Mouse (Mus musculus) cortical plate, adult 2 months (tissue): ENCODE measurements around the gene Snrk. TPM values are rescaled to one million over a fixed set of nuclear protein-coding genes. Genes with fewer than 3 reads are reported as not detected.
A peak's percentile ranks its signal among the peaks of the same experiment; 100 is the strongest.

ENCODE experiments used
- H3K27ac ChIP-seq: fragments of 200-500 bp; 2 replicates; pipeline ENCODE4 v1.5.1; 2012; ENCODE audit warnings: low read length, control low read depth, inconsistent platforms; ENCODE audit not compliant: insufficient read depth
- H3K4me1 ChIP-seq: fragments of 200-500 bp; 2 replicates; pipeline ENCODE4 v1.6.1; 2011; ENCODE audit warnings: low read length; ENCODE audit not compliant: control insufficient read depth, insufficient read depth
- H3K4me3 ChIP-seq: fragments of 200-500 bp; 2 replicates; pipeline ENCODE4 v1.5.1; 2011; ENCODE audit warnings: mild to moderate bottlenecking, low read length, control low read depth; ENCODE audit not compliant: insufficient read depth
- CTCF ChIP-seq: fragments of 200-500 bp; IDR thresholded peaks from 2 replicates; pipeline ENCODE4 v1.5.1; 2011; ENCODE audit warnings: mild to moderate bottlenecking, control low read depth, low read length; ENCODE audit not compliant: insufficient read depth; ENCODE audit errors: extremely low read depth
- POLR2A ChIP-seq: fragments of 200-500 bp; IDR thresholded peaks from 2 replicates; pipeline ENCODE4 v1.6.1; 2011; ENCODE audit warnings: mild to moderate bottlenecking, low read length, control low read depth; ENCODE audit not compliant: insufficient read depth; ENCODE audit errors: extremely low read depth
- polyA plus RNA-seq: library from polyadenylated mRNA; depleted of rRNA; stranded (reverse); fragments of >200 nt; gene quantifications from 2 replicates; pipeline ENCODE4 v1.2.3, GENCODE M21; 2012

Gene Snrk
- polyA plus RNA-seq, 1 experiment: 78.6 TPM

DNA sequence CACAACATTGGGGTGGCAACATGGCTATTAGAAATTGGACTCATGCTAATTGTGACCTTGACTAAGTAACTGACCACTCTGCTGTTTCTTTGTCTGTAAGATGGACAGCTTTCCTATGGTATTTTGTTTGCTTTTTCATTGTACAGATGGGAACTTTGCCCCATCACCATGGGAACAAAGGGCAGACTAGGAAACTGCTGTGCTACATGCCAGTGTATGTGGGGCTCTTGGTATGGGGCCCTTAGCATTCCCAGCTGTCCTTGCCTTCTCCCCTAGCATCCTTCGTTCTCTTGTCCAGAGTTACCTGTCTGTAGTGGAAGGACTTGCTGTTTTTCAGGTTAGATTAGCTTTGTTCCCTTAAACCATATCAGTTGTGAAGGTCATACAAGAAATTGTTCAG, 20.9 kb downstream of the Snrk start:
- Histone ChIP-seq H3K4me1 (peaks cover 8% of the 10 kb centered on the region; the same call in 1 of the 2 replicates), H3K27ac (no peak overlapping the region), H3K4me3 (no peak overlapping the region)
- TF ChIP-seq CTCF: no peak
- no peak for TF ChIP-seq POLR2A

DNA sequence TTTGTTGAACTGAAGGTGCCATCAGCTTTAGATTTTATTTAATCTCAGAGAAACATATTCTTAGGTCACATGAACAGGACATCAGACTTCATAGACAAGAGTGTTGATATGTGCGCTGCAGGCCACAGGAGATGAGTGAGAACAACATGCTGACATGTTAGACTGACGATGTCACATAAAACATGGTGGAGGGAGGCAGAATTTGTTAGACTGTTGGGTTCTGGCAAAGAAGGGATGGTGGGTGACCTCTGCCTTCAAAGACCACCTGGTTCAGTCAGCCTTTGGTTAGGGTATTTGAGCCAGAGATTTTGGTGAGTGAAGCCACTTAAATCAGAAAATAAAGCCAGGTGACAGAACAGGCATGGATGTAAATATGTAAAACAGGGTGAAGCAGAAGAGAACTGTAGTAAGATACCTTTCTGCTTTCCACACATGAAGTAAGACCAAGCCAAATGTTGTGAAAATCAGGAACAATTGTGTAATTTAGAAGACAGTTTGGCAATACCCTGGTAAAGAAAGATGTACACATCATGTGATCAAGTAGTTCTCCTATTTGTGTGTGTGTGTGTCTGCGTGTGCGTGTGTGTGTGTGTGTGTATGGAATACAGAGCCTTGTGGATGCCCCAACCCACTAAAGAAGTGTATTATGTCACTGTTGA, 21.4 kb downstream of the Snrk start:
- Histone ChIP-seq H3K4me1 (peaks cover 8% of the 10 kb centered on the region; the same call in 1 of the 2 replicates), H3K27ac (no peak overlapping the region), H3K4me3 (no peak overlapping the region)
- TF ChIP-seq CTCF: no peak
- TF ChIP-seq POLR2A: no peak

DNA sequence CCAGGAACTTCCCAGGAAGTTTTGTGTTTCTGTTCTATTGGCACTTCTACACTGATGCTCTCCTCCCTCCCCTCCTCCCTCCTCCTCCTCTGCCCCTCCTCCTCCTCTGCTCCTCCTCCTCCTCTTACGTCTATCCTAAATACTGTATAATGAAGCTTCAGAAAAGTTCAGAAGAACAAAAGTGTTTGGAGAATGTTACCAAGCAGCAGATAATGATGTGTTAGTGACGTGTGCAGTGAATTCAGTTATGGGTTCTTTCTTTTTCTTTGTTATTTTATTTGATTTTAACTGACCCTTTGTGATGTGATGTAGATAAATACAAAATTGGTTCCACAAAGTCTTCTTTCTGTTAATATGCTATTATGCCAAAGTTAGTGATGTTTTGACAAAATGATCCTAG, 22.2 kb downstream of the Snrk start:
- Histone ChIP-seq H3K27ac (no peak overlapping the region), H3K4me3 (no peak overlapping the region), H3K4me1 (peaks cover 8% of the 10 kb centered on the region; the same call in 1 of the 2 replicates)
- TF ChIP-seq POLR2A (no peak), CTCF (no peak)

DNA sequence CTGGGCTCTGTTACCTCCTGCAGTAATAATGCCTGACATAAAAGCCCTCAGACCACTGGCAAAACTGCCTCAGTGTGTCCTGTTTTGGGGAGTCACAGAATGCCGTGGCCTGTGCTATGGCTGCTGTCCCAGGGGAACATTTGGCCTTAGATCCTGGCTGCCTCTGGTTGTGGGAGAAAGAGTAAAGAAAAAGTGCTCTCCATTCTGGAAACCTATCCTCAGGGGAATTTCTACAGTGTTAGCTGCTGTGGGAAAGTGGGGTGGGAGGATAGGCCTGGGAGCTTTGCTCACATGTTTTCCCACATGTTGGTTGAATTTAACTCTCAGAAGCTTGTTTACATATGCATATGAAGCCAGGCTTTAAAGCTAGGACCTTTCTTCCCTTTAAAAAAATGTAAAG, 26.2 kb downstream of the Snrk start:
- H3K4me1 ChIP-seq: peaks cover 11% of the 10 kb centered on the region
- H3K4me3 ChIP-seq: no peak overlapping the region
- TF ChIP-seq CTCF (no peak), POLR2A (no peak)
- no peak overlapping the region for H3K27ac ChIP-seq

DNA sequence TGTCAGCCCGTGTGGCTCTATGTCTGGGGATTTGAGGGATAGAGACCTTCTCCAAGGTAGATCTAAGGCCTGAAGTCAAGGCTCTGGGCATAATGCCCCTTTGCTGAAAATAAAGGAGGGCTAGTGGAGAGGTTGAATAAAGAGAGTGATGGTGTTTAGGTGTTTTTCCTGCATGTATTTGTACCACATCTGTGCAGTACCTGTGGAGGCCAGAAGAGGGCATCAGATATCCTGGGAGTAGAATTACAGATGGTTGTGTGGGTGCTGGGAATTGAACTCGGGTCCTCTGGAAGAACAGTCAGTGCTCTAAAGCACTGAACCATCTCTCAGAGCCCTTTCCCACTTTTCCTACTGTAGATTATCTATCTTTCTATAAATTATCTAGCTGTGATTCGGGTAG, 27.7 kb downstream of the Snrk start:
- Histone ChIP-seq H3K27ac (no peak overlapping the region), H3K4me1 (peaks cover 9% of the 10 kb centered on the region), H3K4me3 (no peak overlapping the region)
- TF ChIP-seq CTCF (no peak), POLR2A (no peak)

DNA sequence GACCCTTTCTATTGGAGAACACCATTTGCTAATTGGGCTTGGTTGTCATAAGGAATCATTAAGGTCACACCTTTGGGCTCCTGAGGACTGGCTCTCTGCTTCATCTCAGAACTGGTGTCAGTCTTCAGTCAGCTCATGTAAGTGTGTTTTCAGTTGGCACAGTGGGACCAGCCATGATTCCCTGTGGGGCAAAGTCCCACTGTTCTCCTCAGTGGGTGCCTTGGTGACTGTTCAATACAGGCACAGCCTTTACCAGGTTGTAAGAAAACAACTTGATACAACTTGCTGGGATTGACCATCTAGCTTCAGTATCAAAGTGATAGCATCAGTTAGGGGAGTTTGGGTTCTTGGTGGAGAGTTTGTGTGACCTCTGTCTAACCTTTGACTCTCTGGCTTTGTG, 28.6 kb downstream of the Snrk start:
- H3K27ac ChIP-seq: peak overlapping the region; percentile 39; the same call in 1 of the 2 replicates
- TF ChIP-seq CTCF (no peak), POLR2A (no peak)
- H3K4me3 ChIP-seq: no peak overlapping the region
- peaks cover 9% of the 10 kb centered on the region for H3K4me1 ChIP-seq

DNA sequence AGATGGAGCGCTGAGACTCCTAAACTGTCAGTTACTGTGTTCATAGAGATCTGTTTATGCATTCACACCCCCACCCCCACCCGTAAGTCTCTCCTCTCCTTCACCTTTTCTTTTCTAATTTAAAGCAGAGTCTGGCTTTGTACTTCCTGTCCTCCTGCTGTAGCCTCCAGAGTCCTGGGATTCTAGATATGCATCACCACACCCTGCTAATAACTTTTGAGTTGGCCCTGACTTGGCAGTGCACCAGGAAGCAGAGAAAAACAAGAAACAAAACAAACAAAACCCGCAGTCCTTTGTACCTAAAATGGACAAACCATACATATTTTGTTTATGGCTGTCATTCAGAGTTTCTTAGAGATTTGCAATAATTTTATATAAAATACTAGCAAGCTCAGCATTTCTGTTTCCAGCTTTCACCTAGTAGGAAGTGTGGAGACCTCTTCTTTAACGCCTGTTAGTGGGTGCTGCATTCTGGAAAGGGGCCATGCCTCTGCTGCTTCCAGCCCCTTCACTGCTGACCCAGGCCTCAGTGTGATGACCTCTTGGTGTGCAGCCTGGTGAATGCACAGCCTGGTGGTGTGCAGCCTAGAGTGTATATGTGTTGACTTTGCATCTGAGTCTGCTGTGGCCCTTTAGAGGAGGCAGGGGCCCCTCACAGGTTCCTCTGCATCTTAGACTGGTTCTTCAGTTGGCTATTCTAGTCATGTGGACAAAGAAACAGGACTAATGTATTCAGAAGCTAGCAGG, 29.2 kb downstream of the Snrk start:
- Histone ChIP-seq H3K4me1 (peaks cover 9% of the 10 kb centered on the region), H3K4me3 (no peak overlapping the region), H3K27ac (peak overlapping the region; percentile 39; the same call in 1 of the 2 replicates)
- TF ChIP-seq POLR2A (no peak), CTCF (no peak)

DNA sequence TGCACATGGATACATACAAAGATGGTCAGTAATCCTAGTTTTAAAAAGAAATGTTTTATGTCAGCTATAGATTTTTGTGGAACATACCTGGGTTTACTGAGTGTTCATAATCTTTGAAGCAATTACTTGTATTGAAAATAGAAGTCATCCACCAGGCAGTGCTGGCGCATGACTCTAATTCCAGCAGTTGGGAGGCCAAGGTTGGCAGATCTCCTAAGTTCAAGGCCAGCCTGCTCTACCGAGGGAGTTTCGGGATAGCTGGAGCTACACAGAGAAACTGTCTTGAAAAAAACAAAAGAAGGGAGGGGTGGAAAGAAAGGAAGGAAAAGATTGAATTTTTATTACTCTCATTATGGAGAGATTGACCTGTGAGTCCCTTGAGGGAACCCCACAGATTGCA, 31.3 kb downstream of the Snrk start:
- H3K4me3 ChIP-seq: no peak overlapping the region
- peaks cover 3% of the 10 kb centered on the region for H3K4me1 ChIP-seq
- TF ChIP-seq POLR2A: no peak
- no peak for TF ChIP-seq CTCF
- H3K27ac ChIP-seq: no peak overlapping the region

DNA sequence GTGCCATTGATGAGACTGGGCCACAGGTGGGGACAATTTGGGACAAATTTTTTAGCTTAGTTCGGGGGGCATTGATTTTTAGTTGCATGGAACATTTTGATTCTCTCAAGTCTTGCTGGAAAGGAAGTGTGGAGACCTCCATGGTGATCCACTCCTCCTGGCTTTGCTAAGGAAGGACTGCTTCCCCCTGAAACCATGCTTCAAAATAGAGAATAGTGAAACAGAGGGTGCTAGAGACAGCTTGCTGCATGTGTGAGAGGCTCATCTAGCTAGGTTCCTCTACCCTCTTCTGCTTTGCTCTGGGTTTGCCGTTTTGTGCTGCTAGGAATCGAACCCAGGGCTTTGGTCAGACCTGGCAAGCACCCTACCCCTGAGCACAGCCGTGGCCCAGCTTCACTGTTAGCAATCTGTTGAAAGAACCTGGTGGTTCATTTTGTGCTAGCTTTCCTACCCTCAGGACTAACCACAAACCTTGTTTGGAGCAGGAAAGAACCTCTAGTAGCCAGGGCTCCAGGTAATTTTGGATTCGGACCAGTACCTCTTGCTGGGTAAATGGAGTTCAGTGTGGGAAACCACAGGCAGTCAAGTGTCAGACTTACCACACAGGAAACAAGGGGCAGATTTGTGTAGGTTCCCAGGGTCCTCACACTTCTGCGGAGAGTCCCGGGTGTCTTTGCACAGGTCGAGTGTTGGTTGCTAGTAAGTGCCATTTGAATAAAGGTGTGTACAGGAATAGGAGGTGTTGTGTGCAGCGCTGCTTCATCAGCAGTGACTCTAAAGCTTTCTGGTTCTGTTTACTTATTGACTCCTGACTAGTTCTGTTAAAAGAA, 33.1 kb downstream of the Snrk start:
- TF ChIP-seq POLR2A (no peak), CTCF (no peak)
- H3K4me1 ChIP-seq: peaks cover 3% of the 10 kb centered on the region
- no peak overlapping the region for H3K4me3 ChIP-seq
- no peak overlapping the region for H3K27ac ChIP-seq

DNA sequence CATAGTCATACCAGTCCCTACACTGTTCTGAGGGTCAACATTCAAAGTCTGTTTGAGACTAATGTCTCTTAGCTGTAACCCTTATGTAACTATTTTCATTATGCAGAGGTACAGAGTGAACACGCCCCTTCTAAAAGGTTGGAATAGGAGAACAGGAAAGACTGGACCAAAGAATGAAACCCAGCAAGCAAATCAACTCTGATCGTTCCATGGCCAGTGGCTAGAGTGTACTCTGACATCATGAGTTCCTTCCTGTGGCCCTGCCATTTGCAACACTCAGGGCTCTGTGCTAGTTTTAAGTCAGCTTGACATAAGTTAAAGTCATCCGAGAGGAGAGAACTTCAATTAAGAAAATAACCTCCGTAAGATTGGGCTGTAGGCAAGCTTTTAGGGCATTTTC, 35.0 kb downstream of the Snrk start:
- no peak for TF ChIP-seq POLR2A
- TF ChIP-seq CTCF: no peak

More for the DNA sequence above, 35.0 kb downstream of the Snrk start:
- Histone ChIP-seq H3K4me3 (no peak overlapping the region), H3K27ac (no peak overlapping the region), H3K4me1 (0 out of 2 replicates have a peak, but pooled peaks cover 2% of the 10 kb centered on the region)
